Mouse (Mus musculus): Measurements from ENCODE around the gene Cdt1. TPM values are rescaled to one million over a fixed set of nuclear protein-coding genes. Genes with fewer than 3 reads are reported as not detected.

The Cdt1 gene
- 161 to 179 TPM (median 171 TPM) in 4 replicates for total RNA-seq (2023)

GRCm38 (mm10) chr8:122567361-122568108, at the start of gene Cdt1:
Gene Cdt1, plus strand, starts transcription at chr8:122568015.

GRCm38 (mm10) chr8:122551265-122552051, 16.4 kb upstream of the Cdt1 start, which contains the start of gene Piezo1:
Gene Piezo1, minus strand, starts transcription at chr8:122551329.

GRCm38 (mm10) chr8:122576648-122577022, 8.8 kb downstream of the Cdt1 start, which contains the start of gene Aprt:
Gene Aprt, minus strand, starts transcription at chr8:122576909.

GRCm38 (mm10) chr8:122611295-122612133, 43.7 kb downstream of the Cdt1 start, which contains the start of the genes Galns and Trappc2l:
Gene Galns, minus strand, starts transcription at chr8:122611463.
Gene Trappc2l, plus strand, starts transcription at chr8:122611640.

GRCm38 (mm10) chr8:122622727-122623126, 54.9 kb downstream of the Cdt1 start, which contains the start of gene Pabpn1l:
Gene Pabpn1l, minus strand, starts transcription at chr8:122622739.

Other genes starting within 250 kb of the Cdt1 start
- not detected in 4 replicates for gene Trhr2, start 207.3 kb upstream of the Cdt1 start, total RNA-seq (2023)
- gene Zc3h18, start 191.4 kb upstream of the Cdt1 start, total RNA-seq (2023) = 104 to 112 TPM (median 110 TPM) in 4 replicates
- gene Il17c, start 146.0 kb upstream of the Cdt1 start, total RNA-seq (2023) = 1.2 to 2.1 TPM (median 1.9 TPM) in 3 of 4 replicates, not detected in the other
- 304 to 323 TPM (median 311 TPM) in 4 replicates for gene Cyba, start 135.1 kb upstream of the Cdt1 start, total RNA-seq (2023)
- 5.4 to 7.5 TPM (median 6.5 TPM) in 4 replicates for gene Mvd, start 124.6 kb upstream of the Cdt1 start, total RNA-seq (2023)
- 3.0 to 5.5 TPM (median 3.5 TPM) in 4 replicates for gene Snai3, start 107.3 kb upstream of the Cdt1 start, total RNA-seq (2023)
- gene Rnf166, start 92.0 kb upstream of the Cdt1 start, total RNA-seq (2023) = 34.1 to 39.4 TPM (median 36.4 TPM) in 4 replicates
- 60.9 to 70.8 TPM (median 67.0 TPM) in 4 replicates for gene Ctu2, start 91.9 kb upstream of the Cdt1 start, total RNA-seq (2023)
- 50.5 to 59.6 TPM (median 55.8 TPM) in 4 replicates for gene Piezo1, start 16.7 kb upstream of the Cdt1 start, total RNA-seq (2023)
- 69.4 to 88.1 TPM (median 84.2 TPM) in 4 replicates for gene Aprt, start 8.9 kb downstream of the Cdt1 start, total RNA-seq (2023)
- 25.2 to 31.3 TPM (median 29.0 TPM) in 4 replicates for gene Galns, start 43.4 kb downstream of the Cdt1 start, total RNA-seq (2023)
- gene Trappc2l, start 43.6 kb downstream of the Cdt1 start, total RNA-seq (2023) = 48.6 to 53.8 TPM (median 53.0 TPM) in 4 replicates
- 0.51 to 0.89 TPM in 2 of 4 replicates, not detected in the others for gene Pabpn1l, start 54.7 kb downstream of the Cdt1 start, total RNA-seq (2023)
- 56.0 to 76.0 TPM (median 63.1 TPM) in 4 replicates for gene Cbfa2t3, start 131.1 kb downstream of the Cdt1 start, total RNA-seq (2023)
- 16.9 to 18.9 TPM (median 17.8 TPM) in 4 replicates for gene Acsf3, start 207.5 kb downstream of the Cdt1 start, total RNA-seq (2023)